Mouse (Mus musculus) adrenal gland, adult 8-10 months (tissue): ENCODE data around the gene Pappa. TPM values are rescaled to one million over a fixed set of nuclear protein-coding genes. Genes with fewer than 3 reads are reported as not detected.

Source experiments
- DNase-seq: peaks from one replicate; pipeline ENCODE4 v3.0.0; 2022
- total RNA-seq, 4 experiments: library from RNA; stranded (reverse); gene quantifications; 2 replicates each; pipeline ENCODE4 v1.2.4; 2022

The Pappa gene
- total RNA-seq: under 1 TPM; 0.28 to 0.38 (median 0.32) TPM

- no peak for DNase-seq
These were observed at the start of gene Pappa for GRCm38 (mm10) chr4:65123741-65124224. TSS of gene Pappa (plus strand) at chr4:65124174.

DNA sequence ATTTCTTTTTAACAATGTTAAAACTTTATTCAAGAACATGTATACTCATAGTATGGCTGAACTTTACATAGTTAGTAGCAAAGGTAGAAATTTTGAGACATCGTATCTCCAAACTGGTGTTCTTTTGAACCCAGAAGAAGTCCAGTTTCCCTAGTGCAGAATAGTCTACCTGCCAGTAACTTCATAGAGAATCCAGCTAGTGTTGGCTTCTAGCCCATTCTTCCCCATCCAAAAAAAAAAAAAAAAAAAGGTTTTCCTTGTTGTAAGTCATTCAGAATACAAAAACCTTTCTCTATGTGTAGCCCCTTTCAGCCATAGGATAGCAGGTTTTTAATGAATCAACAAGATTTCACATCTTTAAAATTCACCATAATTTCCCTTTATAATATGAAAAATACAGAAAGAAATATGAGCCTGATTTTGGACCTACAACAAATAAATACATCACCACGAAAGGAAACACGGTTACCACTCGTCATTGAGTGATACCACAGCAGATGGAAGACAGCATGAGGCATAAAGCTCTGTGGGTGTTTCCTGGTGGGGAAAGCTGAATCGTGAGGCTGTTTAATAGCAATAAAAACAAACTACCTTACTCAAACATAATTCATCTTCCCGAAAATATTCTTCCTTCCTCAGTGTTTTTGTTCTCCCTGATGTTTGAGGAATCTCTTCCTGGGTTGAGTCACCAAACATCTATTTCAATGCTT lies 45.9 kb upstream of the Pappa start:
- DNase-seq: no peak

GRCm38 (mm10) chr4:65086864-65087263 lies 37.1 kb upstream of the Pappa start:
- no peak for DNase-seq

DNA sequence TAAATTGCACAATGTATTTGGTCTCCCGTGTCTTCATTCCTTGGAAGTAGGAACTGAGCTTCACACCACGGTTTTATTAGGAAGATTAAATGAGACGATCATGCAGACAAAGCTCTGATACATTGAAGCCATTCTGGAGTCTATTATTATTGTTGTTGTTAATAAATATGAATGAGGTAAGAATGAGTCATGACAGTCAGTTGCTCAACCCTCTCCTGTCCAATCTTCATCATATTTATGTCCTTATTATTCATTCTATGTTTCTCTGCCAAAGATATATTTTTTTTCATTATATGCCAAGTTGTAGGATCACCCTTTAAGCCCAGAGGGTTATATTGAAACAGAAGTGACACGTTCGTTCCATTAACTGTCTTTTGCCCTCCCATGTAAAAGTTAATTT lies 36.4 kb upstream of the Pappa start:
- DNase-seq: no peak

GRCm38 (mm10) chr4:65092191-65092590 lies 31.8 kb upstream of the Pappa start:
- DNase-seq: no peak

DNA sequence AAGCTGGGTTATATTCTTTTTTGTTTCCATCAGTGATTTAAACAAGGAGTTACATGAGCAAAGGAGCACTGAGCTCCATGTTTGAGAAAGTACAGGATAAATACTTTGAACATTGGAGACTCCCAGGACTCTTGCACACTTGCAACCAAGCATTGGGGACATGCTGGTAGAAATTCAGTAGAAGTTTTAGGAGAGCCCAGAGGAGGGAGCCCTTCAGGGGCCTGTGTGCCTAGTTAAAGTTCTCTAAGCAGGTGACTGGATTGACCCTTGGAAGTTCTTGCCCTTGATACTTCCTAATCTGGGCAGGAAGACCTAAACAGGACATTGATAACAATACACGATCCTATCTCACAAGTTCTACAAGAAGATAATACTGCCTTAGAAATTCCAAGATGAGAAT lies 3.6 kb upstream of the Pappa start:
- DNase-seq: no peak

GRCm38 (mm10) chr4:65122841-65123240 lies 1.1 kb upstream of the Pappa start:
- no peak for DNase-seq

GRCm38 (mm10) chr4:65124369-65125151 lies 586 bp downstream of the Pappa start:
- no peak for DNase-seq

GRCm38 (mm10) chr4:65125341-65126332 lies 1.7 kb downstream of the Pappa start:
- no peak for DNase-seq

GRCm38 (mm10) chr4:65126451-65127290 lies 2.7 kb downstream of the Pappa start:
- DNase-seq: no peak

DNA sequence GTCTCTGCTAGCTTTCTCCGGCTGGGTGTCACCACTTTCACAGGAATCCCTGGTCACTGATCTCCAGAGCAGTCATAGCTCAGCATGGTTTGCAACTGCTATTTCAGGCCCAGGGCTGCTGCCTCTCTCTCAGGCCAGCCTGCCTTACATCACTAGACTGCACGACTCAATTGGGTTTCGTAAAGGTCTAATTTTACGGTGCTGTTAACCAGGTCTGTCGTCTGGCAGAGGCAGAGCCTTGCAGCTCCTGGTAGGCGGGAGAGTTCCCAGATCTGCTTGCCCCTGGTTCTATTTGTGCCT lies 3.3 kb downstream of the Pappa start:
- DNase-seq: peak; percentile 14

DNA sequence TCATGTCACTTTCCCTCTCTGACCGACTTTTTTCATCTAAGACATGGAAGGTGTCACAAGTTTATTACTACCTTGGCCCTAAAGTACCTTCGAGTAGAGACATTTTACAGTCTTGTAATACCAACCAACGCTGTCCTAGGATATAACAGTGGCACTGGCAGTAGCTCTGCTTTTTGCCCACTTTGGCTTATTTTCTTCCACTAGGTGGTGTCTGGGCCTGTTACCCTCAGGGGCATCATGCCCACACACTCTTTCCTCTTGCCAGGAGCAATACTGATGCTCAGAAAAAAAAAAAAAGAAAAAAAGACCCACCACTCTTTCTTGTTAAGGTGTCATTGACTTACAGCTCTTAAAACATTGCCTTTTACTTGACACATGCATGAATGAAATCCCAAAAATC lies 8.7 kb downstream of the Pappa start:
- DNase-seq: no peak

- DNase-seq: no peak
These were observed 10.4 kb downstream of the Pappa start for GRCm38 (mm10) chr4:65134358-65134757.

DNA sequence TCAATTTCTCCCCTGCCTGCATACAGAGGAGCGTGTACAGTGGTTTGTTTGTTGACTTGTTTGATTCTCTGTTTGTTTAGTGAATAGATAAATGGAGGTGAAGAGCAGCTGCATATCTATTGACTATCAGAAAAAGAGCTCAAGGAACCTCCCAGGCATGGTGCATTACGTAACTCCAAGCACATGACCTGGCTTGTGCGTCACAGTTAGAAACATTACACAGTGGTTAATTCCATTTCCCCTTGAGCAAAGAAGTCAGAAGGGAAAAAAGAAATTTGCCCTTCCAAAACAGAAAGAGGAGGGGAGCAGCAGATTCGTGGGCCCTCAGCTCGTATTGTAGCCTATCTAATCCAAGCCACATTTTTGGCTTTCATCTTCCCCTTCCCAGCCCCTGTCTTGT lies 11.1 kb downstream of the Pappa start:
- no peak for DNase-seq

GRCm38 (mm10) chr4:65136541-65136940 lies 12.6 kb downstream of the Pappa start:
- DNase-seq: no peak

DNA sequence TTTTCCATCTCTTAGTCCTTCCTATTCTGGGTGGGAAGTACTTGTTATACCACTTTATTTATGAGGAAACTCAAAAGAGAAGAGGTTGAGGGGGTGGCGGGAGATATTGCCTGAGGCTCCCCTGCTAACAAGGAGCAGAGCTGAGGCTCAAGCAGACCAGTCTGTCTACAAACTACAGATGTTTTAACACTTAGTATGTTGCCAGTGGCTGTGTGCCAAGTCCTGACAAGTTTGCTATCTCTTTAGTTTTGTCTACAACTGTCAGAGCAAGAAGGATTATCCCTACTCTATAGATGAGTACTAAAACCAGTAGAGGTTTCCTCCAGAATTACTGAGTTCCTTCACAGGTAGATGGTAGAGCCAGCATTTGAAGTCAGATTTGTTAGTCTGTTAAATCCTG lies 23.0 kb downstream of the Pappa start:
- no peak for DNase-seq

GRCm38 (mm10) chr4:65153601-65154000 lies 29.6 kb downstream of the Pappa start:
- DNase-seq: no peak

DNA sequence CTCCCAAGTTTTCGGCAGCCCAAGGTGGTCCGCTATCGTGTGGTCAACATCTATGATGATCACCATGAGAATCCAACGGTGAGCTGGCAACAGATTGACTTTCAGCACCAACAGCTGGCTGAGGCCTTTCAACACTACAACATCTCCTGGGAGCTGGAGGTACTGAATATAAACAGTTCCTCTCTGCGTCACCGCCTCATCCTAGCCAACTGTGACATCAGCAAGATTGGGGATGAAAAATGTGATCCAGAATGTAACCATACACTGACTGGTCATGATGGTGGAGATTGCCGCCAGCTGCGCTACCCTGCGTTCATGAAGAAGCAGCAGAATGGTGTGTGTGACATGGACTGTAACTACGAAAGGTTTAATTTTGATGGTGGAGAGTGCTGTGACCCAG lies 32.3 kb downstream of the Pappa start:
- no peak for DNase-seq

DNA sequence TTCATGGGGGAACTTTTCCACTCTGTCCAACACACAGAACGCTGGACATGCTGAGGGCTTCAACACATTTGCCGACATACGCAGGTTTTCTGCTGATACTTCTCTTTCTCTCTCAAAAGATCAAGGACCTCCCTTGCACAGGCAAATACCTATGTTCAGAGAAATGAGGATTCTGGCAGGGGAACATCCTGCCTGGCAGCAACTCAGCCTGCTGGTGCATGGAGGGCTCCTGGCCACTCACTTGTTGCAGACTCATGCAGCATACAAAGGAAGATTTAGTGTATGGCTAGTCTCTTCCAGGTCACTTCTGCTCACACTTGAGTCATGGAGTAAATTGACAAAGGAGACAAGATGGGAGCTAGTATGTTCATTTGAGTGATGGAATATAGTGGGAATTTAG lies 34.7 kb downstream of the Pappa start:
- DNase-seq: no peak

DNA sequence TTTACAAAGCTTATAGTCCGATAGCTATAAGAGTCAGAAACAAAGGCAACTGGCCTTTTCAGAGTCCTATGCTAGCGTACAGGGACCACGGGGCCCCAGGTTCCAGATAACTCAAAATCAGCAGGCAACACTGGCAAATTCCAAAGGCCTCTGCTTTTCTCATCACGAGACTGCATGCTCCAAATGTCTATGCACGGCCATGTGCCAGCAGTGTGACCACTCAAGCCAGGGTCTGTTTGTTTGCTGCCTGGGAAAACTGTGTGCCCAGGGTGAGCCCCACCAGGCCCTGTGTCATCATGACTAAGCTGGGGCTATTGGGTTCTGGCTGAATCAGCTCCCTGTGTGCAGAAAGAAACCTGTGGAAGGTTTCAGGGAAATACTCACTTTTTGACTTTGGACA lies 35.5 kb downstream of the Pappa start:
- no peak for DNase-seq

DNA sequence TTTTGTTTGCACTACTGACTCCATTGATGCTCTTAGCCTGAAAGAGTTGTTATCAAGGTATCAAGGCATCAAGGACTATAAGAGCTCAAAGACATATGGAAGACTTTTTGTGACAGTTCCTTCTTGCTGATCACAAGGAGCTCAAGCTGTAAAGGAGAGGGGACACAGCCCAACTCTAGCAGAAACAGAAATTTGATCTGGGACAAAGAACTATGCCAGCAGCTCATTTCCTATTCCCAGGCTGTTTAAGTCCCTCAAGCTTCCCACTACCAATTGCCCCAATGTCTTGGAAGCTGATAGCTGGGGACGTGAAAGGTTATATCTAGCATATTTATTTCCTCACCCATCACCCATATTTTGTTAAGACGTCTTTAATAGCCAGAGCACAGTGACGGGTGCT lies 39.7 kb downstream of the Pappa start:
- DNase-seq: no peak

GRCm38 (mm10) chr4:65166288-65166835 lies 42.4 kb downstream of the Pappa start:
- DNase-seq: no peak
